19 mouse cellular contexts compared by ENCODE assay signal in the genomic region with DNA sequence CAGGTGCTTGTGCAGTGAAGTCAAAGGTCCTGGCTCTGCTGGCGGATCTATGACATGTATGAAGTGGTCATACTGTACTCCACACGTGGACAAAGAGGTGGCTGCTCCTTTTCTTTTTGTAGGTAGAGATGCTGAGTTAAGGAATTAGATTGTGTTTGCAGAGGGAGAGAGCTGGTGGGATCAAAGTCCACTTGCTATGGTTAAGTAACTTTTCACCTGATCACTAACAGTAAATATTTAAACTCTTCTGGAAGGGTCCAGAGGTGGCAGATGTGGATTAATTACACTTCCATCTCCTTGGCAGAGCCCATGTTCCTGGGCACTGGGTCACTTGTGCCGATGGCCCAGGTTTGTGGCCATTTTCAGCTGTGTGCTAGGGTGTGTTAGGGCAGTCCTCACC. TPM values are rescaled to one million over a fixed set of nuclear protein-coding genes. Genes with fewer than 3 reads are reported as not detected.
DNase-seq lines count a peak whose midpoint lies in the region; ATAC-seq and TF ChIP-seq lines count a peak whose summit lies in the region.
"Had no signal": no experiment of that assay in that cellular context is flagged by ENCODE, and none has a peak within 500 bp of the region (broad histone marks: within the 10 kb centered on the region; RNA-seq: fewer than 3 reads in every experiment).

No protein-coding gene starts in this region.

- H3K27me3 ChIP-seq in liver, embryonic 11.5 days (replicated peaks; ENCODE audit: control insufficient read depth, insufficient read depth, low read length) = no peaks in the 10 kb centered on the region
- no peaks in the 10 kb centered on the region for H3K27me3 ChIP-seq in liver, embryonic 12.5 days (replicated peaks)
- H3K27me3 ChIP-seq in kidney, adult 2 months (replicated peaks; ENCODE audit: control insufficient read depth, insufficient read depth, low read length) = no peaks in the 10 kb centered on the region
- H3K27me3 ChIP-seq in stomach, embryonic 16.5 days (ENCODE audit: control insufficient read depth, insufficient read depth, low read length) = no peaks in the 10 kb centered on the region
- H3K27me3 ChIP-seq: heart, embryonic 13.5 days; megakaryocyte, embryonic 14.5 days; neural tube, embryonic 13.5 days had no signal

- H3K4me1 ChIP-seq in liver, embryonic 11.5 days (replicated peaks; ENCODE audit: control insufficient read depth, insufficient read depth, low read length) = no peaks in the 10 kb centered on the region
- no peaks in the 10 kb centered on the region for H3K4me1 ChIP-seq in liver, embryonic 12.5 days
- H3K4me1 ChIP-seq in kidney, adult 2 months (ENCODE audit: control insufficient read depth, insufficient read depth, low read length) = peaks cover 16% of the 10 kb centered on the region
- no peaks in the 10 kb centered on the region for H3K4me1 ChIP-seq in stomach, embryonic 16.5 days (ENCODE audit: control insufficient read depth, insufficient read depth, low read length)
- H3K4me1 ChIP-seq: embryonic facial prominence, embryonic 10.5 days; heart, embryonic 13.5 days; neural tube, embryonic 13.5 days had no signal

- 67% methylated on average over 3 of the region's 3 CpGs for WGBS in liver, embryonic 11.5 days
- 53% methylated on average over 3 of the region's 3 CpGs for WGBS in liver, embryonic 12.5 days (ENCODE audit: insufficient replicate concordance)
- 44% methylated on average over 3 of the region's 3 CpGs for WGBS in kidney, adult 2 months
- 57% methylated on average over 3 of the region's 3 CpGs for WGBS in stomach, embryonic 16.5 days

- H3K27ac ChIP-seq in liver, embryonic 11.5 days (ENCODE audit: low read depth, low read length) = no peak overlapping the region
- no peak overlapping the region for H3K27ac ChIP-seq in liver, embryonic 12.5 days
- H3K27ac ChIP-seq in kidney, adult 2 months (ENCODE audit: insufficient read depth, low read depth, low read length) = peak overlapping the region; percentile 71
- peak overlapping the region; percentile 75 for H3K27ac ChIP-seq in stomach, embryonic 16.5 days (ENCODE audit: low read length)
- H3K27ac ChIP-seq: embryonic facial prominence, embryonic 10.5 days; heart, embryonic 13.5 days; neural tube, embryonic 13.5 days had no signal

- TF ChIP-seq CTCF in kidney, adult 2 months (conservative IDR thresholded peaks at IDR 0.05; ENCODE audit: insufficient read depth, insufficient read length, low read depth, low read length) = no peak

- H3K4me3 ChIP-seq in liver, embryonic 11.5 days (ENCODE audit: low read depth, low read length) = no peak overlapping the region
- no peak overlapping the region for H3K4me3 ChIP-seq in liver, embryonic 12.5 days
- H3K4me3 ChIP-seq in kidney, adult 2 months (ENCODE audit: insufficient read depth, low read depth, low read length) = no peak overlapping the region
- H3K4me3 ChIP-seq in stomach, embryonic 16.5 days (replicated peaks; ENCODE audit: low read length) = no peak overlapping the region
- H3K4me3 ChIP-seq: embryonic facial prominence, embryonic 10.5 days; heart, embryonic 13.5 days; megakaryocyte, embryonic 14.5 days; neural tube, embryonic 13.5 days had no signal

- no peak for TF ChIP-seq POLR2A in kidney, adult 2 months (IDR thresholded peaks at IDR 0.05; ENCODE audit: low read depth, low read length)

- H3K4me2 ChIP-seq in liver, embryonic 11.5 days = no peak overlapping the region
- no peak overlapping the region for H3K4me2 ChIP-seq in liver, embryonic 12.5 days
- no peak overlapping the region for H3K4me2 ChIP-seq in stomach, embryonic 16.5 days (ENCODE audit: low read depth, low read length)
- H3K4me2 ChIP-seq: heart, embryonic 13.5 days; neural tube, embryonic 13.5 days had no signal

- H3K36me3 ChIP-seq in liver, embryonic 11.5 days (ENCODE audit: control insufficient read depth, insufficient read depth, low read length) = no peaks in the 10 kb centered on the region
- H3K36me3 ChIP-seq in liver, embryonic 12.5 days = no peaks in the 10 kb centered on the region
- no peaks in the 10 kb centered on the region; the same call in 1 of the 2 replicates for H3K36me3 ChIP-seq in kidney, adult 2 months (ENCODE audit: control insufficient read depth, insufficient read depth, low read length)
- H3K36me3 ChIP-seq in stomach, embryonic 16.5 days (ENCODE audit: control insufficient read depth, insufficient read depth, low read length) = no peaks in the 10 kb centered on the region; the same call in 1 of the 2 replicates

- 0 out of 2 replicates have a peak, but pooled peaks have one; percentile 12 for ATAC-seq in liver, embryonic 11.5 days (replicated peaks; ENCODE audit: low FRiP score)
- ATAC-seq in liver, embryonic 12.5 days = no peak
- peak; percentile 63; the same call in 1 of the 2 replicates for ATAC-seq in stomach, embryonic 16.5 days (ENCODE audit: insufficient read depth, low FRiP score)
- no peak for ATAC-seq in erythroblast, adult 5-6 weeks (replicated peaks; ENCODE audit: low FRiP score, poor library complexity, severe bottlenecking)
- ATAC-seq: activated CD4-positive, CD25-positive, alpha-beta regulatory T cell, adult 4 months had no signal

- no peak overlapping the region for H3K9ac ChIP-seq in liver, embryonic 11.5 days (ENCODE audit: low read depth, low read length)
- no peak overlapping the region for H3K9ac ChIP-seq in liver, embryonic 12.5 days
- H3K9ac ChIP-seq in stomach, embryonic 16.5 days (ENCODE audit: low read length) = no peak overlapping the region
- H3K9ac ChIP-seq: heart, embryonic 13.5 days; neural tube, embryonic 13.5 days had no signal

- H3K9me3 ChIP-seq in liver, embryonic 11.5 days (ENCODE audit: control insufficient read depth, low read length) = no peaks in the 10 kb centered on the region
- no peaks in the 10 kb centered on the region for H3K9me3 ChIP-seq in liver, embryonic 12.5 days (replicated peaks)
- H3K9me3 ChIP-seq in stomach, embryonic 16.5 days (replicated peaks; ENCODE audit: control insufficient read depth, low read length) = no peaks in the 10 kb centered on the region
- H3K9me3 ChIP-seq: heart, embryonic 13.5 days; neural tube, embryonic 13.5 days had no signal

- DNase-seq in liver, embryonic 11.5 days (ENCODE audit: low spot score) = no peak
- DNase-seq in kidney, adult 2 months = peak; percentile 88
- peak; percentile 60 to 82 for DNase-seq in kidney, postnatal 36 days
- DNase-seq in cerebellum, adult 9-11 months = no peak
- no peak for DNase-seq in spleen, postnatal 14 days (ENCODE audit: low spot score in 2 of 2)
- DNase-seq: adrenal gland, postnatal 36 days; cerebellum, adult 9-10 months; gastrocnemius, postnatal 10 days; heart, postnatal 4 days; right cerebral cortex, postnatal 4 days; thymus, postnatal 36 days had no signal

RNA-seq across cellular contexts. Expression of a gene that starts 12.1 kb away (rescaled TPM):
- 4.7 and 4.9 TPM in 2 replicates for polyA plus RNA-seq in liver, embryonic 11.5 days (2014; fragmentation: Nextera tagmentation; extraction: Ambion mirVana)
- 3.3 and 3.6 TPM in 2 replicates for polyA plus RNA-seq in liver, embryonic 12.5 days (2016; fragmentation: Nextera tagmentation; extraction: Ambion mirVana)
- polyA plus RNA-seq in kidney, adult 2 months (2012; rRNA removed) = 41.9 and 42.6 TPM in 2 replicates
- 15.1 and 16.4 TPM in 2 replicates for polyA plus RNA-seq in stomach, embryonic 16.5 days (2015; fragmentation: Nextera tagmentation; extraction: Ambion mirVana)
- 0.42 and 2.5 TPM in 2 replicates for total RNA-seq in erythroblast, adult 5-6 weeks (2015; ENCODE audit: low replicate concordance)
- 2.6 TPM in 1 of 2 replicates, not detected in the other for total RNA-seq in erythroblast, adult 5-6 weeks (2017; ENCODE audit: low replicate concordance)

RNA-seq across cellular contexts. Expression of a gene that starts 35.0 kb away (rescaled TPM):
- polyA plus RNA-seq in liver, embryonic 11.5 days (2014; fragmentation: Nextera tagmentation; extraction: Ambion mirVana) = 10.8 and 14.5 TPM in 2 replicates
- polyA plus RNA-seq in liver, embryonic 12.5 days (2016; fragmentation: Nextera tagmentation; extraction: Ambion mirVana) = 7.4 and 7.8 TPM in 2 replicates
- 2.3 and 2.8 TPM in 2 replicates for polyA plus RNA-seq in kidney, adult 2 months (2012; rRNA removed)
- 10.5 and 11.2 TPM in 2 replicates for polyA plus RNA-seq in stomach, embryonic 16.5 days (2015; fragmentation: Nextera tagmentation; extraction: Ambion mirVana)
- total RNA-seq in erythroblast, adult 5-6 weeks (2015; ENCODE audit: low replicate concordance) = 12.7 and 34.0 TPM in 2 replicates
- total RNA-seq in erythroblast, adult 5-6 weeks (2017; ENCODE audit: low replicate concordance) = 9.8 and 13.7 TPM in 2 replicates

Comparison
In these comparisons a context has a peak if more than half of its experiments do, and no peak if none do; other contexts are left out.
1. ATAC-seq: peak in liver, embryonic 11.5 days (single experiment) and stomach, embryonic 16.5 days (single experiment); none in liver, embryonic 12.5 days (single experiment) and erythroblast, adult 5-6 weeks (single experiment).
2. DNase-seq: peak in kidney, adult 2 months (single experiment) and kidney, postnatal 36 days (2 of 2); none in liver, embryonic 11.5 days (single experiment), cerebellum, adult 9-11 months (single experiment) and spleen, postnatal 14 days (0 of 2).
3. H3K27ac ChIP-seq: peak in kidney, adult 2 months (single experiment) and stomach, embryonic 16.5 days (single experiment); none in liver, embryonic 11.5 days (single experiment) and liver, embryonic 12.5 days (single experiment).